Mouse (Mus musculus) frontal cortex, postnatal 25 days (tissue): ENCODE measurements at regions not wholly inside any gene's neighbourhood (a gene's known extent, or its start where the extent isn't known, plus 50 kb on each side); places are given as distances from the start of the nearest gene placed in this dataset.

ENCODE experiments used
- DNase-seq, 2 experiments: peaks; one replicate each; pipeline ENCODE4 v3.0.0; 2022; ENCODE audit warnings: low spot score in 2 of 2

GRCm38 (mm10) chr3:133599731-133600130 lies 54.8 kb upstream of the Tet2 start:
- DNase-seq, result no peak

GRCm38 (mm10) chr3:133600447-133601220 lies 55.7 kb upstream of the Tet2 start:
- peak; percentile 36 to 54 for DNase-seq

GRCm38 (mm10) chr3:133605460-133605859 lies 60.5 kb upstream of the Tet2 start:
- DNase-seq, result no peak

- DNase-seq, result no peak
Observed at GRCm38 (mm10) chr3:133608845-133609261, 63.9 kb upstream of the Tet2 start.

- no peak for DNase-seq
Observed at GRCm38 (mm10) chr3:133613836-133614711, 69.1 kb upstream of the Tet2 start.

- DNase-seq, result no peak
Observed at GRCm38 (mm10) chr3:133614712-133615426, 69.9 kb upstream of the Tet2 start.

DNA sequence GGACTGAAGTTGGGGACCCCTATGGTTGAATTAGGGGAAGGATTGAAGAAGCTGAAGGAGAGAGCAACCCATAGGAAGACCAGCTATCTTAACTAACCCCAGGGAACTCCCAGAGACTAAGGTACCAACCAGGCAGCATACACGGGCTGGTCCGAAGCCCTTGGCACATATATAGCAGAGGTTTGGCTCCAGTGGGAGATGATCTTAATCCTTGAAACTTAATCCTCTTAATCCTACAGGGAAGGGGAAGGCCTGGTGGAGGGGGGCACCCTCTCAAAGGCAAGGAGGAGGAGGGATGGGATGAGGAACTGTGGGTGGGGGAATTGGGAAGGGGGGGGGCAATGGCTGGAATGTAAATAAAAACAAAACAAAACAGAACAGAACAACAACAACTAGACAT lies 72.1 kb upstream of the Tet2 start:
- DNase-seq, result no peak

DNA sequence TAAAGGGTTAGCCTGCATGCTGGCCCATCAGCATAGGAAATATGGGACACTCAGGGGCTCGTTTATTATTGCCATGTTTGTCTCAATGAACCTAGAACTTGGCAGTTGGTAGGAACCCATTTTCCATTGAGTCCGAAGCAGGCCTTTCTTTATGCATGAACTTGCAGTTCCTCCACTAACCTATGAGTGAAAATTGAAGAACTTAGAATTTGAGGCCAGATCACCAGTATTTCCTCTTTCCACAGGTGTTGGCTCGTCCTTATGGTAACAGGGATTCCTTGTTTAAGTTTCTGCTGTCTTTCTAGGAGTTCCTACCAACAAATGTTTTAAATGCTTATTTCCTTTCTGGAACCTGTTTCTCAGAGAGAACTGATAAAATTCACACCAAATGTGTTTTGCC lies 73.6 kb upstream of the Tet2 start:
- DNase-seq, result no peak

- no peak for DNase-seq
Observed at GRCm38 (mm10) chr3:133623201-133623744, 78.3 kb upstream of the Tet2 start.

- no peak for DNase-seq
Observed at GRCm38 (mm10) chr3:133624079-133624875, 79.3 kb upstream of the Tet2 start.

- no peak for DNase-seq
Observed at GRCm38 (mm10) chr3:133625046-133625445, 80.1 kb upstream of the Tet2 start.

- no peak for DNase-seq
Observed at GRCm38 (mm10) chr3:133626442-133626841, 81.5 kb upstream of the Tet2 start.

DNA sequence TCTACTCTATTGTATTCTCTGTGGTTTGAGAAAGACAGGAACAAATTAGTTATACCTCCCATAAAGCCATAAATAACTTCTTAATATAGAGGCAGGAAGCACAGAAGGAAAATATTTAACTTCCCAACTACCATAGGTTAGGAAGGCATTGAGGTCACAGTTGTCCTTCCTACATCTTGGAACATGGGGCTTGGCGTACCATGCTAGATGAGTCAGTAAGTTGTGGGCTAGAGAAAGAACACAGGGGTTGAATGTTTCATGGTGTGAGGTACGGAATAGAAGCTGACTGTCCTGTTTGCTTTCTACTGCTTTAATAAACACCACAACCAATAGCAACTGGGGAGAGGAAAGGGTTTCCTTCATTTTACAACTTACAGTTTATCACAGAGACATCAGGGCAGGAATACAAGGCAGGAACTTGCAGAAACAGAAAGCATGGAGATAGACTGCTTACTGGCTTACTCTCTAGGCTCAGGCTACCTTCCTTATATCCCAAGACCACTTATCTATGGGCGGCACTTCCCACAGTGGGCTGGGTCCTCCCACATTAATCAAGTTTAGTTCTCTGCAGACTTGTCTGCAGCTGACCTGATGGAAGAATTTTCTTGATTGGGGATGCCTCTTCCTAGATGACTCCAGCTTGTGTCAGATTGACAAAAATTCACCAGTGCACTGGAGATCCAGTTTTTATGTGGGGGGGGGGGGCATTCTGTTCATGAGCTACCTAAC lies 82.3 kb upstream of the Tet2 start:
- DNase-seq, result no peak

- no peak for DNase-seq
Observed at GRCm38 (mm10) chr3:133634306-133634705, 89.4 kb upstream of the Tet2 start.

DNA sequence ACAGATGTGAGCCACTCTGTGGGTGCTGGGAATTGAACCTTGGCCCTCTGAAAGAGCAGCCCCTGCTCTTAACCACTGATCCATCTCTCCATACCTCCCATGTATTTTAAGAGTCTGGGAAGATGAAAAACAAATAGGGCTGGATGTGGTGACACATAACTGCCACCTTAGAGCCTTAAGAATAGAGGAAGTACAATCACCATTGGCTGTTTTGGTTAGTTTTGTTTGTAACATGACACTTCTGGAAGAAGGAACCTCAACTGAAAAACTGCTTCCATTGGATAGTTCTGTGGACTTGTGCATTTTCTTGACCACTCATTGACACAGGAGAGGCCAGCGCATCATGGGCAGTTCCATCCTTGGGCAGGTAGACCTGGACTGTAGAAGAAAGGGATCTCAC lies 100.7 kb upstream of the Tet2 start:
- no peak for DNase-seq

DNA sequence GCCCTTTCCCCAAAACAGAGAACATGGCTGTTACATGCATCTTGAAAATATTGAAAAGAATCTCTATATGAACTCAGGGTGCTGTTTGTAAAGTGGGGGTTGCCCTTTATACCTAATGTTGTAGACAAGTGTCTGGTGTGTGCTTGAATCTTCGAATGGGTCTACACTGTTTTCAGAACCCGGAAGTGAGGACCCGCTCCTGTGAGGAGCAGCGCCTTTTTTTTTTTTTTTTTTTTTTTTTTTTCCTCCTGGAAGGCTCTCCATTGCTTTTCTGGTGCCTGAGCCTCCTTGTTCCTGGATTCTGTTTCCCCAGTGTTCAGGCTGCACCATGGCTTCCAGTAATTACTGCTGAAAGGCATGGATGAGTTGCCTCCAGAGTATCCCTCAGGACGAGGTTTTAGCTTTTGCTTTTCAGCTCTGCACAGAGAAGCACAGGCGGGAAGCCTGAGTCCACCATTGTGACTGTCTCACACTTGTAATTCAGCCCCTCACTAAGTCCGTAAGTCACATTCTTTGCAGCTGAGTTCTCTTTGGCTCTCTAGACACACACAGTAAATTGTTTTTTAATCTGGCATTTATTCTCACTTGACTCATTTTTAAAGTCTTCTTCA lies 101.6 kb upstream of the Tet2 start:
- DNase-seq, result no peak

DNA sequence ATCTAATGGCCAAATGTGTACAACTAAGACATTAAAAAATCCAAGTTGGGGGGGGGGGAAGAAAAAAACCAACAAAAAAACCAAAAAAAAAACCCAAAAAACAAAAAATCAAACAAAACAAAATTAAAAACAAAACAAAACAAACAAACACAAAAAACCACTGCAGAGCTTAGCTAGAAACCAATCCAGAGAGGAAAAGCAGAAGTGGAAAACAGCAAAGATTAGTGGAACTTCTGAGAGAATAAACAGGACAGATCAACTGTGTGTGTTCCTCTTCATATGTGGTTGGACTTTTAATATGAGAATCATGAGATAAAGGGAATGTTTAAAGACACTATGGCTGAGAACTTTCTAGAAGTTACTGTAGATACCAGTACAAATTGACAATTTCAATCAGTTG lies 105.1 kb upstream of the Tet2 start:
- no peak for DNase-seq

- DNase-seq, result no peak
Observed at GRCm38 (mm10) chr3:133651996-133652395, 107.1 kb upstream of the Tet2 start.

GRCm38 (mm10) chr3:133659759-133660158 lies 114.8 kb upstream of the Tet2 start:
- DNase-seq, result no peak

DNA sequence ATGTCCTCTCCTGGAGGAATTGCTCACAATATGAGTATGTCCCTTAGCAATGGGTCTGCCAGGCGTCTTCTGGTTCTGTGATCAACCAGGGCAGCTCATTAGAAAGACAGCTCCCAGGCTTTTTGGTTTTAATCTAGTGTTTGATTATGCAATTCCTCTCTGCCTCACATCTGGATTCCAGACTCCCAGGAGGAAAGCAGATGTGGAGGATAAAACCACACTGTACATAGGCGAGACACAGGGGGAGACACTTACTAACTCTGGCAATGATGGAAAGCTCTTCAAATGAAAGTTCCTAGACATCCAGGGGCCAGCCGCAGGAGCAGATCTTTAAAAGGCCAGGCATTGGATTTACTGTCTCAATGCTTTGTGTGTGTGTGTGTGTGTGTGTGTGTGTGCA lies 116.4 kb upstream of the Tet2 start:
- DNase-seq, result no peak
